Mouse (Mus musculus) layer of hippocampus, adult 18-20 months (tissue): Measurements from ENCODE around the gene Cd4. TPM values are rescaled to one million over a fixed set of nuclear protein-coding genes. Genes with fewer than 3 reads are reported as not detected.

Experiments
- DNase-seq, 2 experiments: peaks; one replicate each; pipeline ENCODE4 v3.0.0; 2022; ENCODE audit warnings: low spot score in 2 of 2
- long read RNA-seq: library from polyadenylated mRNA; stranded (forward); transcript quantifications from one replicate; pipeline ENCODE4 v2.0.0, GENCODE M21; 2021
- total RNA-seq, 2 experiments: library from RNA; stranded (reverse); gene quantifications; 2 replicates each; pipeline ENCODE4 v1.2.3; 2021

The Cd4 gene
- total RNA-seq, result under 1 TPM in 1 of 2 experiments, not detected in 1; 0.25 TPM
- long read RNA-seq, result 0 reads

GRCm38 (mm10) chr6:124887986-124888385 lies at the start of gene Cd4:
TSS of gene Cd4 (minus strand) at chr6:124888221.
- DNase-seq, result no peak

- no peak for DNase-seq
These were observed 49.5 kb upstream of the Cd4 start for GRCm38 (mm10) chr6:124937493-124937892.

- DNase-seq, result no peak
These were observed 48.7 kb upstream of the Cd4 start for GRCm38 (mm10) chr6:124936681-124937080.

- DNase-seq, result no peak
These were observed 46.6 kb upstream of the Cd4 start for GRCm38 (mm10) chr6:124934670-124935069.

- DNase-seq, result no peak
These were observed 45.1 kb upstream of the Cd4 start for GRCm38 (mm10) chr6:124933127-124933526.

- no peak for DNase-seq
These were observed 44.3 kb upstream of the Cd4 start for GRCm38 (mm10) chr6:124932314-124932695.

- DNase-seq, result peak; percentile 43 to 74
These were observed 43.7 kb upstream of the Cd4 start for GRCm38 (mm10) chr6:124931525-124932313.

- peak; percentile 96 to 99 for DNase-seq
These were observed 42.9 kb upstream of the Cd4 start, which contains the start of gene Mlf2 for GRCm38 (mm10) chr6:124930754-124931524. TSS of gene Mlf2 (plus strand) at chr6:124931386.

GRCm38 (mm10) chr6:124930231-124930630 lies 42.2 kb upstream of the Cd4 start:
- DNase-seq, result no peak

GRCm38 (mm10) chr6:124925941-124926340 lies 37.9 kb upstream of the Cd4 start:
- DNase-seq, result no peak

GRCm38 (mm10) chr6:124925173-124925793 lies 37.3 kb upstream of the Cd4 start:
- no peak for DNase-seq

- no peak for DNase-seq
These were observed 33.5 kb upstream of the Cd4 start for GRCm38 (mm10) chr6:124921539-124921938.

GRCm38 (mm10) chr6:124920318-124921085 lies 32.5 kb upstream of the Cd4 start:
- no peak for DNase-seq

- peak; percentile 90 to 95 for DNase-seq
These were observed 31.8 kb upstream of the Cd4 start, which contains the start of gene Ptms for GRCm38 (mm10) chr6:124919695-124920317. TSS of gene Ptms (minus strand) at chr6:124920103.

GRCm38 (mm10) chr6:124918890-124919627 lies 31.0 kb upstream of the Cd4 start:
- peak in 1 of 2 experiments; percentile 36 for DNase-seq

- no peak for DNase-seq
These were observed 30.3 kb upstream of the Cd4 start for GRCm38 (mm10) chr6:124918331-124918690.

GRCm38 (mm10) chr6:124917518-124918330 lies 29.7 kb upstream of the Cd4 start:
- peak; percentile 93 to 95 for DNase-seq

- DNase-seq, result peak; percentile 78 to 91
These were observed 28.9 kb upstream of the Cd4 start for GRCm38 (mm10) chr6:124916695-124917517.
